Mouse (Mus musculus): ENCODE data around the gene Sbf2. TPM values are rescaled to one million over a fixed set of nuclear protein-coding genes. Genes with fewer than 3 reads are reported as not detected.
"Not testable (repeated sequence)": the region's sequence is repeated elsewhere in the genome, so short reads cannot be mapped to it uniquely, and the experiment has no call there.

Gene Sbf2
- polyA plus RNA-seq, 1 experiment: 30.0 TPM

DNA sequence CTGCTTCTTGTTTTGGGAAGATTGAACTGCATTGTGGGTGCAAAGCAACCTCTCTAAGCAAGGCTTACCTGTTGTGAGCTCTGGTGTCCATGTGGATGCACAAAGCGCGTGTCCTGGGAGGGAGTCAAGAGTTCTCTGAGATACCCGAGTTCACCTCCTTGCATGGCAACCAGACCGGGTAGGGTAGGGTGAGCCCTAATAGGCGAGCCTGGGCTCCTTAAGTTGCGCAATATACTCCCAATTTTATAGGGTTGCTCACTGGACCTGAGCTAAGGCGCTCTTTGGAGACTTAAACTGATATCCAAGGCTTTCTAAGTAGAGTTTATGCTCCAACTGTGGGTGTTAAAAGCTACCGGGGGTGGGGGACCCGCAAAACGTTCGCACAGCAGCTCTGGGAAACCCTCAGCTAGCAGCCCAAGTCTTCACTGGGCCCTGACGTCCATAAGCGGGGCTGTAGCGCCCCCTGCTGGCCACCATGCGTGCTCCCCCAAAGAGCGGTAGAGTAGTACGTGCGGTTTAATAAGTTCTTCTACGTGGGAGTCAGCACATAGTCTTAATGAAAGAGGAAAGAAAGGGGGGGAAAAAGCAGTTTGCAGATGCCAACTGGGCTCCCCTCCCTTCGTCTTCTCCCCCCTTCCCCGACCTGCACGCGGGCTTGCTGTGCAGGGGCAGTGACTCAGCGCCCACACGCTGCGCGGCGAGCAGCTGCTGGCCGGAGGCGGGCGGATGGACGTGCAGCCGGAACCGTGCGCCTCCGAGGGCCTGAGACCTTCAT is 15.4 kb upstream of the Sbf2 start:
- DNase-seq (ENCODE audit: low spot score): peak; percentile 81

DNA sequence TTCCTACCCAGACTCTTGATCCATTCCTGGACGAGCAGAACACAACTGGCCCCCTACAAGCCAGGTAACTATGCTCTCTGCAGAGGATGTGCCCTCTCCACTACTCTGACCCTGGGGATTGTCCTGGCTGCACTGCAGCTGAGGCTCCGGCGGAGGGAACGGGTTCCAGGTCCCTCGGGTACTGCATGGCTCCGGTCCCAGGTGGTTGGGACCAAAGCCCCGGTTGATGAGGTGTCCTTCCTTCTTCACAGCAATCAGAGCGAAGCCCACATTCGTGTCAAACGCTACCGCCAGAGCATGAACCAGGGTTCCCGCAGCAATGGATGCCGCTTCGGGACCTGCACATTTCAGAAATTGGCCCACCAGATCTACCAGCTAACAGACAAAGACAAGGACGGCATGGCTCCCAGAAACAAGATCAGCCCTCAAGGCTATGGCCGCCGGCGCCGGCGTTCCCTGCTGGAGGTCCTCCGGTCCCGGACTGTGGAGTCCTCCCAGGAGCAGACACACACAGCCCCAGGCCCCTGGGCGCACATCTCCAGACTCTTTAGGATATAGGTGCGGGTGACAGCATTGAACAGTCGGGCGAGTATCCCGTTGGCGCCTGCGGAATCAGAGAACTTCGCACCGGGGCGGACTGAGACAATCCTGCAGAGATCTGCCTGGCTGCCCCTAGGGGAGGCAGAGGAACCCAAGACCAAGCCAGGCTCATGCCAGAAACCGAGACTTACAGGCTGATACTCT is 14.1 kb upstream of the Sbf2 start:
- no peak for DNase-seq (ENCODE audit: low spot score)

DNA sequence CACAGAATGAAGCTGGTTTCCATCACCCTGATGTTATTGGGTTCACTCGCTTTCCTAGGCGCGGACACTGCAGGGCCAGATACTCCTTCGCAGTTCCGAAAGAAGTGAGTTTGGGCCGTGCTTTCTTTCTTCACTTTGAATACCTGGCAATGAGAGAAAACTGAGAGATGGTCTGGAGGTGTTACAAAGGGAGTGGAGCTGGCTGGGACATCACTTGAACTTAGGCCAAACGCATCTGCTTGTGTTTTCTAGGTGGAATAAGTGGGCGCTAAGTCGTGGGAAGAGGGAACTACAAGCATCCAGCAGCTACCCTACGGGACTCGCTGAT is 13.5 kb upstream of the Sbf2 start:
- DNase-seq (ENCODE audit: low spot score): no peak

DNA sequence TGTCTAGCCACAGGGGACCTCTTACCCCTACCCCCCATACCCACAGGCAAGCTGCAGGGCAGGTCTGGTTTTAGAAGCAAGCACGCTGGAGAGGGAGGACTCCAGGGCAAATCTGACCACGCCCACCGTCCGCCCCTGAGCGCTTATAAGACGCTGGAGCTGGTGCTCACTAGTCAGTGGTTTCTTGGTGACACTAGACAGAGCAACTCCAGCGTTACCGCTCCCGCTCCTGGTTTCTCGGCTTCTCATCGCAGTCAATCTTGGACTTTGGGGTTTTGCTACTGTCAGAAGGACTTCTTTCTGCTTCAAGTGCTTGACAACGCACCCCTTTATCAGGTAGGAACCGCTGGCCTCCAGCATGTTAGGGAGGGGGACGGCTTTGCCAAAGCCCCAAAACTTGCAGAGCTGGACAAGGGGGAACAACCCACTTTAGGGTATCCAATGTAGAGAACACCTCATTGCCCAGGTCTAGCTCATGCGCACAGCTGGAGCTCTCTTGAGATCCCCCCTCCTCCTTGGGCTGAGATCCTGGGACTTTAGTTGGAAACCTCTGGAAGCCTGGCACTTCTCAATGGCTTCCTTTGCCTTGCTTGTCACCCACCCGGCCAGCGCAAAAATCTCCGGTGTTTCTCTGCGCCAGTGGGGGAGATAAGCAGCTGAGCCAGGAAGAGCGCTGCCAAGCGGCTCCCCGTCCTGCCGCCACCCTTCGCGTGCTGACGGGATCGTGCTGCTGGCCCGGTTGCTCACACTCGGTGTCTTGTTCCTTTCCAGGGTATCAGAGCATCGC is 13.0 kb upstream of the Sbf2 start, which contains the start of gene Adm:
TSS of gene Adm (plus strand) at position 176 of the 787 bp plus-strand sequence.
- DNase-seq (ENCODE audit: low spot score): peak; percentile 76

DNA sequence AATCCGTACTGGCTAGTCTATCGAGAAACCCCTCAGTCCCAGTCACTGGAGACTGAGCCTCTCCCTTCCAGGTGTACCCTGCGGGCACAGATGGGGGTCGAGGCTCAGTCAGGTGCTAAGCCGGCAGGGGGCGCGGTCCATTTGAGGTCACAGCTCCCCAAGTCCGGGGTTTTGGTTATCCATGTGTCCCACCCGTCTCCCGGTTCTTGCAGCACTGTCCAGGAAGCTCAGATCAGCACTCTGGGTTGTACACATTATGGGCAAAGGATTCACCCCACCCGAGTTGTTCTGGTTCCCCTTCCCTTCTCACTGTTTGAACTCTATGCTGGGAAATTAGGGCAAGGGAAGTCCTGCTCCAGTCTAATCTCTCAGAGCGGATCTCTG is 12.4 kb upstream of the Sbf2 start:
- DNase-seq (ENCODE audit: low spot score): no peak

DNA sequence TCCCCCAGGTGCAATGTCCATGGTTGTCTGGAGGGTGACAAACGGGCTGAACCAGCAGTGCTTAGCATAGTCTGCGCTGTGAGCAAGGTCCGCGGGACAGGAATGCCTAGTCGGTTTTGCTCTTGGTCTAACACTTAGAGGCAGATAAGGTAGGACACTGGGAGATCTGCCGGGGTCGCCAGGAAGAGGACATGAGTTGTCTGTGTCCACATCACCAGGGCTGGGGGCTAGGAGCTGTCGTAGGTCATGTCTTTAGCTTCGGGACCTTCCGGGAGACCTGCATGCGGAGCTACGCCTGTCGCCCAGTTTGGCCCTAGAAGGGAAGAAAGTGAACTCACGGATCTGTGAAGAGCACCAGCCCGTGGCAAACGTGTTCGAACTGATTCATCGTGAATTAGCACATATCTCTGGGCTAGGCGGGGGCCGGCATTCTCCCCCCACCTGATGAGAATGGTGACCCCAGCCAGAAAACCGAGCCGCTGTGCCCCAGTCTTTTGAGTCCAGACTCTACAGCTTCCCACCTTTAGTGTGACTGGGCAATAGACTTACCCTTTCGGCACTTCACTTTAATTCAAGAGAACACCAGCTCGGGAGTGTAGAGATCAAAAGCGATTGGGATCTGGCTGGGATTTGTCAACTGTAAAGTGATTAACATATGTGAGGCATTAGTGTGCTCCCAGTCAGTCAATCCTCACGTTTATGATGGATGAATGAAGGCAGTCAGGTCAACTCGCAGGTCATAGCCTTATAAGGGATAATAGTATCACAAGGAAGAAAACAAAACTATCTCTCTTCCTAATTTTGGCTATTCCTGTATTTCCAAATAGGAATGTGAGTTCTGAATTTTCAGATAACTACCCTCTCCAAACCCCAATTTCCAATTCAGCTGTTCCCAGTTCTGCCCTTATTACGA is 11.7 kb upstream of the Sbf2 start:
- no peak for DNase-seq (ENCODE audit: low spot score)

DNA sequence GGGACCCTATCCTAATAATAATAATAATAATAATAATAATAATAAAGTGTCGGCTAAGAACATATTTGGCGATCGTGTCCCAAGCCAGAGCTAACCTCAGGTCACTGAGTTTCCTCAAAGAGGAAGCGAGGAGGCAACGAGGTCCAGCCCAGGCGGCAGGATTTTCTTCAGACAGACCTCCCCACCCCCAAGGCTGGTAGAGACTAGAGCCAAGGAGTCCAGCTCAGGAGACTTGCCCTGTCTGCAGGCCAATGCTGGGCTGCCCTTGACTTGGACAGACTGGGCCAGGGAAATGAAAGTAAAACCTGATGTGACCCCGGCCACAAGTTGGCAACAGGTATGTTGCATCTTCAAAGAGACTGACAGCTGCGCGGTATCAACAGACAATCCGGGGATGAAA is 10.8 kb upstream of the Sbf2 start:
- no peak for DNase-seq (ENCODE audit: low spot score)

DNA sequence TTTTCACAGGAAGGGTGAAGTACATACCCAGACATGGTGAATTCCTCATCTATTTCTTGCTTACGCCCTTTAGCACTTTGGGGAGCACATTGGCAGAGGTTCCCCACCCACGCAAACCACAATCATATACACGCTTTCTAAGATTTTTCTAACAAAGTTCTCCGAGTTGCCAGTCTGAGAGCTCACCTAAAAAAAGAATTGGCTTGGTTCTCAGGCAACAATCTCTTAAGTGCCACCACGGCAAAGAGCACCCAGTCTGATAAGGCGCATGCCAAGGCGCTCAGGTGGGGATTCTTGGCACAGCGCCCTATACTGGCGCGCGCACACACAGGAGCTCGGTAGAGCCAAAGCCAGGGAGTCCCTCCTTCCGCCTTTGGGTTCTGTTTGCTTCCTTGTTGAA is 10.2 kb upstream of the Sbf2 start:
- DNase-seq (ENCODE audit: low spot score): no peak

DNA sequence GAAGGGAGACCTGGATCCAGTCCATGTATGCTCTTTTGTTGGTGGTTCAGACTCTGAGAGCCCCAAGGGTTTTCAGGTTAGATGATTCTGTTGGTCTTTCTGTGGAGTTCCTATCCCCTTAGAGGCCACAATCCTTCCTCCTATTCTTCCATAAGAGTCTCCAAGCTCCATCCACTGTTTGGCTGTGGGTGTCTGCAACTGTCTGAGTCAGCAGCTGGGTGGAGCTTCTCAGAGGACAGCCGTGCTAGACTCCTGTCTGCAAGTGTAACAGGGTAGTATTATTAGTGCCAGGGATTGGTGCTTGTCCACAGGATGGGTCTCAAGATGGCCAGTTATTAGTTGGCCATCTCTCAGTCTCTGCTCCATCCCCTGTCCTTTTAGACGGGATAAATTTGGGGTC is 9.3 kb upstream of the Sbf2 start:
- DNase-seq (ENCODE audit: low spot score): no peak

DNA sequence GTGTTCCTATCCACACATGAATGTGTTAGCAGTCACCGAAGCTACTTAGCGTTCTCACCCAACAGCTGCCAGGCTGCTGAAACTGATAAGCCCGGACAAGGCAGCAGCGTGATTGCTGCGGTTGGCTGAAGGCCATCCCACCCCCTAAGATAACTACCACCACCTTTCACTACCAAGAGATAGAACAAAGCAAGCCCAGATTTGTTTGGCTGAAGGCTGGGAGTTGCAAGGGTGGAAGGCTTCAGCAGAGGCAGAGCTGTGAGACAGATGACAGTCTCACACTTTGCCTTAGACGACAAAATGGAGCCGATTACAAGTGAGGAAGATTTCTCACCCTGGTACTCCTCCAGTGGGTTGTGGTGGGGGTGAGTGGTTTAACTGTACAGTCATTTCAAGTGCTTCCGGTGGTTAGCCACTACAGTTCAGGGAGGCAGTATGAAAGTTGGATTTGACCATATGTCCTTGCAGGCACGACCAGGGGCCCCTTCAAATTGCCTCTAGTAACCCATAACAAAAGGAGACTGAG is 4.4 kb upstream of the Sbf2 start:
- no peak for DNase-seq (ENCODE audit: low spot score)

DNA sequence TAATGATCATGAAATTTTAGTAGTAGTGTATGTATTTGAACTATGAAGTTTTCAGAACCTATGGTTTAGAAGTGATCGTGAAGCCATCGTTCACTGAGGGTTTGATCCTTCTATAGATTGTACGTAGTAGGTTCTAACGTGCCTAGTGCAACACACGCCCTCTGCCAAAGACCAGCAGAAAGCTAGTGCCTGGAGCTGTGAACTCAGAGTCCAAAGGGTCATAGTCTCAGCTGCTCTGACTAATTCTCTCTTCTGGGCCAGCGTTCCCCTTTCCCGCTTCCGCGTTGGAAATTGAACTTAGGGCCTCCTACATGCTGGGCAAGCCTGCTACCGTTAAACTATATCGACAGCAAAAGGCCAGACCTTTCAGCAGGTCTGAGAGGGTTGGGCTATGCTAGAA is 1.1 kb upstream of the Sbf2 start:
- DNase-seq (ENCODE audit: low spot score): no peak

DNA sequence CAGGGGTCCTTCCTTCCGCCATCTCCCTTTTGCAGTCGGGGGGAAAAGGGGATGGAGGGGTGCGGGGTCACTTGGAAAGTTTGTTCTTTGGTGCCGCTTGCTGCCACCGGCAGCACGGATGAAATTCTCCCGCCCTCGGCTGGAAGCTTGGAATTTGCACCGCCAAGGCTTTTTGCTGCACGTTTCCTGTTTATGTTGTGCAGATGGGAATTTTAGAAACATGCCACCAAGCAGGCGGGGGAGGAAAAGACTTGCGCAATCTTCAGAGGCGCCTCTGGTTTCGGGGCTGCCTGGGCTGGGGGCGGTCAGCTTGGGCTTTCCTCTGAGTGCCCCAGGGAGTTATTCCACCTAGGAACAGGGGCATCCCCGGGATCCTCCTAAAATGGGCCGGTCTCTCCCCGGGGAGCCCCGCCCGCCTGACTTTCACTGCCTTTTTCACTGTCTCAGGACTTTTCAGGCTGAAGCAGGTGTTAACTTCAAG is 469 bp upstream of the Sbf2 start:
- DNase-seq (ENCODE audit: low spot score): no peak

DNA sequence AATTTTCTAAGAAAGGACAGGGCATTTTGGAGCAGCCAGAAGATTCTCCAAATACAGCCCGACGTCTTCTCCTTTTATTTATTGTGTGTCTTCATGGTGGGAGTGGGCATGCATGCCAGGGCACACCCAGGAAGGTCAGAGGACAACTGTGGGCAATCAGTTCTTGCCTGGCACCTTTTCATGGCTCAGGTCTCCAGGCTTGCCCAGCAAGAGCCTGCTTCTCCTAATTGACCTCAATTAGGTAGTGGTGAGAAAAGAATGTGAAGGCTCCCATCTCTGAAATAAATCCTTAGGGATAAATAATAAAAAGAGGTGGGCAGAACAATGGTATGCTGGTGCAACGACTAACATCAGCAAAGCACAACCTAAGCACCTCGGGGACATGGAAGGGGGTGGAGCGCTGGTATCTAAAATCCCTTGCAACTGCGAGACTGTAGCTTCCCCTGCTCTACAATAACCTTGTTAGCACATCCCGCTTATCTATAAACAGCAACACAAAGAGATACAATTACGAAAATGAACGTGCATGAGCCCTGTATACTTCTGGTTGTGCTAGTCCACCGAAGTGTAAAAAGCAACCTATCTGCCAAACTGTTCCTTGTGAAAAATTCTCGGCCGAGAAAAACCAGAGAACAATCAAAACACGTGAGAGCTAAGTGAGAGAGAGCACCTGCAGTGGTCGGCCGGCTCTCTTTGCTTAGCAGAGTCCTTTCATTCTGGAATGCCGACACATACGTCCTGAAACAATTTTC is 1.2 kb downstream of the Sbf2 start:
- DNase-seq (ENCODE audit: low spot score): no peak

DNA sequence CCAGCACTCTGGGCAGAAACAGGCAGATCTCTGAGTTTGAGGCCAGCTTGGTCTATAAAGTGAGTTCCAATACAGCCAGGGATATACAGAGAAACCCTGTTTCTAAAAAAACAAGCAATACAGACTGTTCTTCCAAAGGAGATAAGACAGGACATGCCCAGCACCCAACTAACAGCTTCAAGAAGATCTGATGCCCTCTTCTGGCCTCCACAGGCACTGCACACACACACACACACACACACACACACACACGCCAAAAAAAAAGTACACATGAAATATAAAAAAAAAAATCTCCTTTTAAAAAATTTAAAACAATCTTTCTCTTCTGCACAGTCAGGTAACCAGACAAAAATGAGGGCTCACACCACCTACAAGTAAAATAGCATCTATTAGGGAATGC is 7.8 kb downstream of the Sbf2 start:
- no peak for DNase-seq (ENCODE audit: low spot score)

DNA sequence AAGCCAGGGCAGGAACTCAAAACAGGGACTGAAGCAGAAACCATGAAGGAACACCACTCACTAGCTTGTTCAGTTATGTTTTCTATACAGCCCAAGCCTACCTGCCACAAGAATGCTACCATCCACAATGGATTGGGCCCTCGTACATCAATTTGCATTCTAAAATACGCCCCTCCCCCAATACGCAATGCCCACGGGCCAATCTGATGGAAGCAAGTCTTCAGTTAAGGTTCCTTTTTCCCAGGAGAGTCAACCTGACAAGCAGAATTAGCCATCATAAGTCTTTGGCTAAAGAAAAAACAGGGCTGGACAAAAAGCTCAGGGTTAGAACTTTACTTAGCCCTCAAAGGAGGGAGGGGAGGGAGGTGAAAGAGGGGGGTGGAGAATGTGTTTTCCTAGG is 9.2 kb downstream of the Sbf2 start:
- no peak for DNase-seq (ENCODE audit: low spot score)

DNA sequence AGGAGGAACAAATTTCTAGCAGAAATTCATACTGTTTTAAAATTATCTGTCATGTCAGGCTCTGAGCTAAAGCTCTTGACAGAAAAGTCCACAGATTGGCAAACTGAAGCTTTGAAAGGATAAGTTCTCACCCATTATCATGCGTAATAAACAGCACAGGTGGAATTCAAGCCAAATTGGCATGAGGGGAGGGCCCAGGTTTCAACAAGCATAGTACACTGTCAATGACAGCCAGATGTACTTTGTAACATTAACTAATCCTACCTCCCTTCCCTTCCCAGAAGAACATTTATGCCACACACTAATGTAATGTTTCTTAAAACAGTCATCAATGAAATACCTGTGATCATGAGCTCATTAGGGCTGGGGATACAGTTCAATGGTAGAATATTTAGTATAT is 17.6 kb downstream of the Sbf2 start:
- no peak for DNase-seq (ENCODE audit: low spot score)

DNA sequence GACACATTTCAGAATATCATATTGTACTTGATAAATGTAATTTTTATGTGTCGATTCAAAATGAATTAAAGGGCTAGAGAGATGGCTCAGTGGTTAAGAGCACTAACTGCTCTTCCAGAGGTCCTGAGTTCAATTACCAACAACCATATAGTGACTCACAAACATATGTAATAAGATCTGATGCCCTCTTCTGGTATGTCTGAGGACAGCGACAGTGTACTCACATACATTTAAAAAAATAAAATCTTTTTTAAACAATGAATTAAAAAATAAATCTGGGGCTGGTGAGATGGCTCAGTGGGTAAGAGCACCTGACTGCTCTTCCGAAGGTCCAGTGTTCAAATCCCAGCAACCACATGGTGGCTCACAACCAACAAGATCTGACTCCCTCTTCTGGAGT is 20.7 kb downstream of the Sbf2 start:
- DNase-seq (ENCODE audit: low spot score): not testable (repeated sequence)

DNA sequence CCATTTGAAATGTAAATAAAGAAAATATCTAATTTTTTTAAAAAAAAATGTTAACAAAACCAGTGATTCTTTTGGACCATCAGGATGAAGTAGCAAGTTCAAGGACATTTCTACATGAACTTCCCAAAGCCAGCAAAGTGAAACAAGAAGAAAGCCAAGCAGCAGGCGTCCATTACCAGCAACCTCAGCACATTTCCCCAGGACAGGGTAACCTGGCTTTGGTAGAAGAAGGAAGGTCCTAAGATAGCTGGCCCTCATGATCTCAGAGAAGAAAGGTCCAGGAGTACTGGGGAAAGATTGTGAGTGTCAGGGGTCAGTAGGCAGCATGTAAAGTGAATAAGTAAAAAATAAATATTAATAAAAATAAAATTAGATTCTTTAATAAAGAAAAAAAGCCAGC is 27.0 kb downstream of the Sbf2 start:
- DNase-seq (ENCODE audit: low spot score): no peak

DNA sequence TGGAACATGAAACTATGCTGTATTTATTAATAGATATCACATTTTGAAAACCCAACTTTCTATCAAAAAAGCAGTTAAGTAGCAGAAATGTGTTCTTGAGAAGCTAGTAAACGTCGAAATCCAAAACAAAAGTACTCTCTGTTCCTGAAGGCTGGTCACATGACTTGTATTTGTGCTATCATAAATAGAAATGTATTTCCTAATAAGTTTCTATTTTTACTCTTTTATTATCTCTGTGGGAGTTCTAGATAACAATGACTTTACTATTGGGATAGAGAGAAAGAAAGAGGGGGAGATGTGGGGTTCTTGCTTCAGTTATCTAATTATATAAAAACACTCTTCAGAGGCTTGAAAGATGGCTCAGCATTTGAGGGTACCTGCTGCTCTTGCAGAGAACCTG is 29.5 kb downstream of the Sbf2 start:
- DNase-seq (ENCODE audit: low spot score): no peak

DNA sequence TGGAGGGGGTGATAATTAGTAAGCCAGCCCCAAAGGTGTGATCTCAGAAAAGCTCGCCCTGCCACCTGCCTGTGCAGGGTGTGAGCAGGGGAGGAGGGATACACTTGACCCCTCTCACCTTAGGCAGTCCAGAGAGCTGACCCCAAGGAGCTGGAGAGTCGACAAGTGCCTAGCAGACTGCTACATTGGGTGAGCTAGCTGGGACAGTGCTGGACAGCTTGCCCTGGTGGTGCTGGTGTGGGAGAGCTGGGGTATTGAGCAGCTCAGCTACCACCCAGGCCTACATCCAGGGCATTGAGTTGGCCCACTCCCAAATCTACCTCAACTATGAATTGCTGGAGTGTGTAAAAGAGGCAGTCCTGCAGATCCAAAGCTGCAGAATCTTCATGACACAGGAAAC is 30.6 kb downstream of the Sbf2 start:
- DNase-seq (ENCODE audit: low spot score): no peak

DNA sequence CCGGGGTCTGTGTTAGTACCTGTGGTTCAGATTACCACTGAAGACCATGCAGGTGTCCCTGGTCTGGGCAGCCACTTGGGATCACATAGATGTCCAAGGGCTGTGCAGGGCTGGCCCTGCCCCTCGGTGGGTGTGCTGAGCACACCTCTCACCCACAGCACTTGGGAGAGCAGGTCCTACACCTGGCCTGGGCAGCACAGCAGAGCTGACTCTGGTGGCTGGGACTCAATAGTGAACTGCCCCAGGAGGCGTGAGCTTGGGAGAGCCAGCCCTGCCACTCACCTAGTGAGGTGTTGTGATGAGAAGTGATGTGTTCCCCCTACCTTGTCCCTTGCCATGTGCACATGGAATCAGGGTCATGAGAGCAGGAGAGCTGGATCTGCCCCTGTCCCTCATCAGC is 31.0 kb downstream of the Sbf2 start:
- DNase-seq (ENCODE audit: low spot score): no peak

Data from urinary bladder, adult 2 months (tissue).